Mouse (Mus musculus) B cell, adult 62 days (primary cell): ENCODE data around the gene Wfdc10. TPM values are rescaled to one million over a fixed set of nuclear protein-coding genes. Genes with fewer than 3 reads are reported as not detected.

Experiments
- total RNA-seq: library from RNA; stranded (reverse); gene quantifications from 4 replicates; pipeline ENCODE4 v1.2.4, GENCODE M21; 2023

The Wfdc10 gene
- total RNA-seq: 1.5 TPM in 1 of 4 replicates, not detected in the others

GRCm38 (mm10) chr2:164655858-164656257 lies at the start of gene Wfdc10:
TSS of gene Wfdc10 (plus strand) at chr2:164656046.

DNA sequence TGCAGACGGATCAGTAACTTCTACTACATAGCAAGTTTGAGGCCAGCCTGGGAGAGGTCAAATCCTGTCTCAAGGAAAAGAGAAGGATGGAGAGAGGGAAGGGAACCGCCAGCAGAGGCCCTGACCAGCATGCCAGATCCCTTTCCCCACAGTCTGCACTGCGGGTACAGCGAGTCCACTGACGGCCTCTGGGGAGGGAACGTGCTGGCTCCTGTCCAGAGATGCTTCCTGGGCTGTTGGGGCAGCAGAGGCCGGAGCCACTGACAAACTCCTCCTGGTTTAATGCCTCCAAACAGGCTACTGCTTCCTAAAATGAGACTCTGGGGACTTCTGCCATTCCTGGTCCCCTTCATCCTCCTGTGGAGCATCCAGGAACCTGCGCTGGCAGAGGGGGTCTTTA lies 42.4 kb upstream of the Wfdc10 start, which contains the start of the genes Wfdc6b and Wfdc8:
Gene Wfdc6b, plus strand, starts transcription at position 52 of the 400 bp plus-strand sequence.
Gene Wfdc8, minus strand, starts transcription at position 156 of the 400 bp plus-strand sequence.

DNA sequence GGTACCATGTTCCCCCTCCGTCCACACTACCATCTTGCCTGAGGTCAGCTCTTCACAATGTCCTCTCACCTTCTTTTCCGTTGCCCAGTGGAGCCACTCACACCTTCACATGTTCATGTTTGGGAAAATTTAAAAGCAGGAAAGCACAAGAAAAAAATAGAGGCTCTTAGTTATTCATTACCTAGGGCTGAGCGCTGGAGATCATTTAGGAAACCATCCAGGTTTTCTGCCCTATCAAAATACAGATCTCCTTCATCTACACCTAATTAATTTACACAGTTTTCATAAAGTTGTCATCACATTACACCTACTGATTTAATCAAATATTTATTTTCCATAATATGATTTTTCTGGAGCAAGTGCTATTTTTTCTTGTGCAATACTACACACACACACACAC lies 17.1 kb upstream of the Wfdc10 start, which contains the start of gene Wfdc16:
Gene Wfdc16, minus strand, starts transcription at position 101 of the 400 bp plus-strand sequence.

GRCm38 (mm10) chr2:164656483-164656882 lies 637 bp downstream of the Wfdc10 start, which contains the start of gene Wfdc9:
TSS of gene Wfdc9 (minus strand) at chr2:164656583.

DNA sequence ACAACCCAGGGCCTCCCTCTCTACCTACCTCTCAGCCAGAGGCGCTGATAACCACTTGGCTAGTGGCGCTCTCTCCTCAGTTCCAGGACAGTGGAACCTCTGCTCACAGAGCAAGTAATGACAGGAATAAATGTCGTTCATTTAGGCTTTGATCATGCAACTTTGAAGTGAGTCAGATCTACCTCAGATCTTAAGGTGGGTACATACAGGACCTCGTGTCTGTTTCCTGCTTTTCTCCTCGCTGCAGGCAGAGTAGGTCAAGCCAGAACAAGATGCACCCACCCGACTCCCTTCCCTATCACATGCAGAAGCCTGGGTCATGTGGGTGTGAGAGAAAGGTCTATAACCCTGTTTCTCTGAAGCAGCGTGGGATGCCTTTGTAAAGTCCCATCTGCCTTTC lies 18.1 kb downstream of the Wfdc10 start, which contains the start of gene Wfdc11:
Gene Wfdc11, minus strand, starts transcription at position 101 of the 400 bp plus-strand sequence.

DNA sequence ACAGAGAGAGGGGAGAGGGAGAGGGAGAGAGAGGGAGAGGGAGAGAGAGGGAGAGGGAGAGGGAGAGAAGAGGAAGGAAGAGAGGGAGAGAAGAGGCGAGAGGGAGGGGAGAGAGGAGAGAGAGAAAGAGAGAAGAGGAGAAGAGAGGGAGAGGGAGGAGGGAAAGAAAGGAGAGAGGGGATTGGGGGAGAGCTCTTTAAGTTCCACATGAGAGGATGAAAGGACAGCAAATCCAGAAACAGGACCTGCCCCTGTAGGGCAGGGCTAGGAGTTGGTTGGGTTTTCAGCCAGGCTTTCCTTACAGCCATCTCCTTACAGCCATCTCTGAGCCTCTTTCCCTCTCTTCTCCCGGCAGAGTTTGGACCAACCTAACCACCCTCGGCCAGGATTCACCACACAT lies 29.0 kb downstream of the Wfdc10 start, which contains the start of gene Wfdc13:
Gene Wfdc13, plus strand, starts transcription at position 301 of the 400 bp plus-strand sequence.

GRCm38 (mm10) chr2:164698201-164698600 lies 42.4 kb downstream of the Wfdc10 start, which contains the start of gene Spint4:
TSS of gene Spint4 (plus strand) at chr2:164698501.

Other genes with a start within 250 kb of the Wfdc10 start
- gene Sdc4, start 212.2 kb upstream of the Wfdc10 start, total RNA-seq: 166 to 182 TPM (median 177 TPM) in 4 replicates
- 54.0 to 63.8 TPM (median 57.4 TPM) in 4 replicates for gene Sys1, start 199.1 kb upstream of the Wfdc10 start, total RNA-seq
- gene Gm20458, start 195.1 kb upstream of the Wfdc10 start, total RNA-seq: 1.6 to 4.9 TPM in 2 of 4 replicates, not detected in the others
- not detected in 4 replicates for gene Trp53tg5, start 182.3 kb upstream of the Wfdc10 start, total RNA-seq
- gene Dbndd2, start 169.9 kb upstream of the Wfdc10 start, total RNA-seq: 2.6 to 8.5 TPM (median 4.7 TPM) in 4 replicates
- 66.6 to 71.3 TPM (median 70.8 TPM) in 4 replicates for gene Pigt, start 158.5 kb upstream of the Wfdc10 start, total RNA-seq
- not detected in 4 replicates for gene Wfdc2, start 93.6 kb upstream of the Wfdc10 start, total RNA-seq
- gene Spint3, start 82.6 kb upstream of the Wfdc10 start, total RNA-seq: not detected in 4 replicates
- not detected in 4 replicates for gene Wfdc6a, start 70.6 kb upstream of the Wfdc10 start, total RNA-seq
- gene Eppin, start 62.5 kb upstream of the Wfdc10 start, total RNA-seq: not detected in 4 replicates
- gene Wfdc6b, start 42.5 kb upstream of the Wfdc10 start, total RNA-seq: not detected in 4 replicates
- not detected in 4 replicates for gene Wfdc8, start 42.4 kb upstream of the Wfdc10 start, total RNA-seq
- not detected in 4 replicates for gene Wfdc16, start 17.2 kb upstream of the Wfdc10 start, total RNA-seq
- gene Wfdc9, start 537 bp downstream of the Wfdc10 start, total RNA-seq: not detected in 4 replicates
- not detected in 4 replicates for gene Wfdc11, start 18.0 kb downstream of the Wfdc10 start, total RNA-seq
- not detected in 4 replicates for gene Wfdc13, start 29.1 kb downstream of the Wfdc10 start, total RNA-seq
- gene Spint4, start 42.5 kb downstream of the Wfdc10 start, total RNA-seq: not detected in 4 replicates
- not detected in 4 replicates for gene Spint5, start 59.3 kb downstream of the Wfdc10 start, total RNA-seq
- not detected in 4 replicates for gene Wfdc3, start 89.9 kb downstream of the Wfdc10 start, total RNA-seq
- gene Dnttip1, start 89.9 kb downstream of the Wfdc10 start, total RNA-seq: 38.4 to 45.2 TPM (median 42.9 TPM) in 4 replicates
- gene Ube2c, start 113.9 kb downstream of the Wfdc10 start, total RNA-seq: 1.7 to 4.0 TPM (median 2.7 TPM) in 4 replicates
- gene Tnnc2, start 123.9 kb downstream of the Wfdc10 start, total RNA-seq: not detected in 4 replicates
- gene Snx21, start 129.8 kb downstream of the Wfdc10 start, total RNA-seq: 0.46 to 0.97 TPM (median 0.70 TPM) in 4 replicates
- gene Acot8, start 148.8 kb downstream of the Wfdc10 start, total RNA-seq: 53.7 to 69.6 TPM (median 60.6 TPM) in 4 replicates
- gene Zswim3, start 149.1 kb downstream of the Wfdc10 start, total RNA-seq: 3.2 to 4.0 TPM (median 3.6 TPM) in 4 replicates
- gene Zswim1, start 166.6 kb downstream of the Wfdc10 start, total RNA-seq: 8.4 to 9.0 TPM (median 8.5 TPM) in 4 replicates
- gene Spata25, start 172.5 kb downstream of the Wfdc10 start, total RNA-seq: 1.2 to 2.3 TPM (median 1.2 TPM) in 3 of 4 replicates, not detected in the other
- 189 to 200 TPM (median 195 TPM) in 4 replicates for gene Ctsa, start 176.8 kb downstream of the Wfdc10 start, total RNA-seq
- gene Neurl2, start 177.4 kb downstream of the Wfdc10 start, total RNA-seq: 3.8 to 5.6 TPM (median 4.9 TPM) in 4 replicates
- gene Pltp, start 201.7 kb downstream of the Wfdc10 start, total RNA-seq: 7.6 to 11.4 TPM (median 9.0 TPM) in 4 replicates
- 93.6 to 100 TPM (median 96.6 TPM) in 4 replicates for gene Pcif1, start 223.3 kb downstream of the Wfdc10 start, total RNA-seq